Mouse (Mus musculus) limb, embryonic 11.5 days (tissue): ENCODE results near the gene Prdm5. TPM values are rescaled to one million over a fixed set of nuclear protein-coding genes. Genes with fewer than 3 reads are reported as not detected.
A peak's percentile ranks its signal among the peaks of the same experiment; 100 is the strongest.

Experiments
- ATAC-seq: fragments of 200-750 bp; cut with Nextera tagmentation; 2 replicates; pipeline ENCODE4 v1.8.0; 2017; ENCODE audit warnings: low read depth; ENCODE audit not compliant: insufficient number of reproducible peaks, low FRiP score, low TSS enrichment
- DNase-seq: peaks from one replicate; pipeline ENCODE4 v3.0.0-alpha.2; 2015; ENCODE audit warnings: low spot score
- H3K27ac ChIP-seq: fragments of 300-500 bp; sonication (generic); replicated peaks from 2 replicates; pipeline ENCODE4 v1.5.1; 2014; ENCODE audit warnings: low read depth, mild to moderate bottlenecking, low read length
- H3K27me3 ChIP-seq: fragments of 300-500 bp; sonication (generic); 2 replicates; pipeline ENCODE4 v1.6.1; 2014; ENCODE audit warnings: mild to moderate bottlenecking, low read length, mixed read lengths; ENCODE audit not compliant: control insufficient read depth, insufficient read depth
- H3K36me3 ChIP-seq: fragments of 300-500 bp; sonication (generic); 2 replicates; pipeline ENCODE4 v1.6.1; 2014; ENCODE audit warnings: mild to moderate bottlenecking, low read length, moderate library complexity, mixed read lengths; ENCODE audit not compliant: control insufficient read depth, insufficient read depth
- H3K4me1 ChIP-seq: fragments of 300-500 bp; sonication (generic); 2 replicates; pipeline ENCODE4 v1.6.1; 2014; ENCODE audit warnings: low read length, mixed read lengths; ENCODE audit not compliant: control insufficient read depth, insufficient read depth
- H3K4me2 ChIP-seq: fragments of 300-500 bp; sonication (generic); 2 replicates; pipeline ENCODE4 v1.6.1; 2014; ENCODE audit warnings: low read depth, mild to moderate bottlenecking, moderate library complexity; ENCODE audit not compliant: severe bottlenecking
- H3K4me3 ChIP-seq: fragments of 300-500 bp; sonication (generic); 2 replicates; pipeline ENCODE4 v1.5.1; 2014; ENCODE audit warnings: low read depth, low read length
- H3K9ac ChIP-seq: fragments of 300-500 bp; sonication (generic); 2 replicates; pipeline ENCODE4 v1.6.1; 2014; ENCODE audit warnings: mild to moderate bottlenecking, low read length
- H3K9me3 ChIP-seq: fragments of 300-500 bp; sonication (generic); 2 replicates; pipeline ENCODE4 v1.6.1; 2016; ENCODE audit warnings: low read length; ENCODE audit not compliant: control insufficient read depth
- WGBS: fragments of 180-500 bp; shearing (Covaris S2); extraction: QIAGEN DNeasy Blood & Tissue Kit; methylation state at CpG from one replicate; pipeline ENCODE4 v1.1.7; 2014; 5-methylcytosine and 5-hydroxymethylcytosine counted together
- polyA plus RNA-seq: library from polyadenylated mRNA; unstranded; fragments of >200 nt; fragmentation: Nextera tagmentation; extraction: Ambion mirVana; gene quantifications from 2 replicates; pipeline ENCODE4 v1.2.1, GENCODE M21; 2014

The Prdm5 gene
- polyA plus RNA-seq, 1 experiment from 2014 or later = 21.8 TPM

DNA sequence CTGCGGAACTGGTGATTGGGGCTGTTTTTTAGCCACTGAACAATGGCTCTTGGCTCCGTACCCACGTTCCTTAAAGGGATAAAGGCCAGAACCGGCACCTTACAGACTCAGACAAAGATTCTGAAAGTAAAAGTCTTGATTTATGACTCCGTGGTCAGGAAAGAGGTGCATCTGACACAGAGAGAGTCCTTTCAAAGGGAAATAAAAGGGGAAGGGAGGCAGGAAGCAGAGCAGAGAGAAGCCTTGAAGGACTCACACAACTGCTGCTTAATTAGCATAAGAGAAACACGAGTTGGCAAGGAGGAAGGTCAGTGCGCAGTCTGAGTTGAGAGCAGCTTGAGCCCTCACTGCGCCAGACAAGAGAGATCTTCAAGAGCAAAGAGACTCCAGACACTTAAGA, 13.7 kb upstream of the Prdm5 start:
- WGBS = 12% methylated on average over 8 of the region's 8 CpGs
- H3K4me1 ChIP-seq = peaks cover 2% of the 10 kb centered on the region; the same call in 1 of the 2 replicates
- ATAC-seq (no peak), DNase-seq (no peak)
- H3K27me3 ChIP-seq = no peaks in the 10 kb centered on the region
- H3K9ac ChIP-seq = no peak overlapping the region
- H3K36me3 ChIP-seq = no peaks in the 10 kb centered on the region
- H3K27ac ChIP-seq = no peak overlapping the region
- H3K4me2 ChIP-seq = no peak overlapping the region
- H3K4me3 ChIP-seq = no peak overlapping the region
- H3K9me3 ChIP-seq = no peaks in the 10 kb centered on the region

DNA sequence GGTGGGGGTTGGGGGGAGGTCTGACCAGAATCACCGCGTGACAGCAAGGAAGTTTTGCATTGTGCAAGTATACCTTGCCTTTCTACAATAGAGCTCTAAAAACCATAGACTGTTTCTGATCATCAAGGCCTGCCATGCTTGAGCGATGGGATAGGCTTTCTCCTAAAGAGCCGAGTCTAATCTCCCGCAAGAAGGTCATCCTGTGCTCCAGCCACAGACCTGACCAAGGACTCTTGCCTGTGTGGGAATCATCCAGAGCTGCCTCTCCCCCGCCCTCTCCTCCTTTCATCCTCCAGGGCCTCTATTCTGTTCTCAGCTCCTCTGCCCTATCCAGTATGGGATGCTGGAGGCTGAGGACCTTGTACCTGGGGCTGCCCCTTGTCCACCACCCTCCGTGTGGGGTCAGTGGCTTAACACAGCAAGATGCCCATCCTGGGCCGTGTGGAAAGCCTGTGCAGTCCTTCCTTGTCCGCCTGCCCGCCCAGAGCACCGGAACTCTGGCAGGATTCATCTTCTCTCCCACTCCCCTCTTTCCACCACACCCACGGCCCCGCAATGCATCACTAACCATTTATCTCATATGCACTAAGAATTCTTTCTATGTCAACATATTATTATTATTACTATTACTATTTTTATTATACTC, 12.9 kb upstream of the Prdm5 start:
- DNase-seq = no peak
- no peaks in the 10 kb centered on the region for H3K36me3 ChIP-seq
- H3K9me3 ChIP-seq = no peaks in the 10 kb centered on the region
- H3K27me3 ChIP-seq = no peaks in the 10 kb centered on the region
- WGBS = 89% methylated on average over 13 of the region's 13 CpGs
- no peak for ATAC-seq
- H3K4me2 ChIP-seq = no peak overlapping the region
- H3K27ac ChIP-seq = no peak overlapping the region
- no peak overlapping the region for H3K9ac ChIP-seq
- H3K4me1 ChIP-seq = peaks cover 2% of the 10 kb centered on the region; the same call in 1 of the 2 replicates
- H3K4me3 ChIP-seq = no peak overlapping the region

DNA sequence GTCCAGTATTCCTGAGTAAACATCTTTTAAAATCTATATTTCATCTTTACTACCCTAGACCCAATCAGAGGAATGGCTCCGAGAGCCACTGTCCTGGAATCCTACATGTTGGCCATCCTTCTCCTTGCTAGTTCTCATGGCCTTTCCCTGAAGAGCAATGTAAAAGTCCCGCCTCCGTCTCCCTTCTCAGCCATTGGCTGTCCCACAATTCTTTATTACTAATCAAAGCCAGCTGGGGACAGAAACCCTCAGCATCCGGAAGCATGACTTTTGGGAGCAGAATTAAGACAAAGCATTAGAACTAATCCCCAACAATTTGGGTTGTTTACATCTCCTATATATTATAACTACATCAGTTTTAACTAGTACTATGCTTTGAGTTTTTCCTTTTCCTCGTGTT, 10.9 kb upstream of the Prdm5 start:
- Histone ChIP-seq H3K27ac (no peak overlapping the region), H3K4me2 (no peak overlapping the region), H3K9me3 (no peaks in the 10 kb centered on the region), H3K4me3 (no peak overlapping the region), H3K9ac (no peak overlapping the region), H3K4me1 (peaks cover 2% of the 10 kb centered on the region; the same call in 1 of the 2 replicates), H3K27me3 (no peaks in the 10 kb centered on the region), H3K36me3 (no peaks in the 10 kb centered on the region)
- 62% methylated on average over 5 of the region's 5 CpGs for WGBS
- no peak; the same call in 1 of the 2 replicates for ATAC-seq
- DNase-seq = no peak

DNA sequence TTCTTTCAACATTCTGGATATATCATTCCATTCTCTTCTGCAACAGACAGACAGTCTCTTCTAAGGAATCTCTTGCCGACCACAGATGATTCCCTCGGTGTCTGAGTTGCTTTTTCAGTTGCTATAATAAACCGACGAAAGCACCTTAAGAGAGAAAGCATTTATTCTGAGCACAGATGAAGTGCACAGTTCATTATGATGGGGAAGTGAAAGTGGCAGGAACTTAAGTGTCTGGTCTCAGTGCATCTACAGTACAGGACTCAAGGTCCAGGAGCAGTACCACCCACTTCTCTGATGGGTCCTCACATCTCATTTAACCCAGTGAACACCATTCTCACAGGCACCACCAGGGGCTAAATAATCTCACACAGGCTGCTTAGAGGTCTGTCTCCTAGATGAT, 5.2 kb upstream of the Prdm5 start:
- Histone ChIP-seq H3K4me1 (no peaks in the 10 kb centered on the region), H3K4me2 (no peak overlapping the region), H3K27me3 (no peaks in the 10 kb centered on the region), H3K9me3 (no peaks in the 10 kb centered on the region), H3K9ac (no peak overlapping the region), H3K4me3 (no peak overlapping the region), H3K27ac (no peak overlapping the region), H3K36me3 (no peaks in the 10 kb centered on the region)
- WGBS = 91% methylated on average over 4 of the region's 4 CpGs
- no peak for DNase-seq
- ATAC-seq = no peak

DNA sequence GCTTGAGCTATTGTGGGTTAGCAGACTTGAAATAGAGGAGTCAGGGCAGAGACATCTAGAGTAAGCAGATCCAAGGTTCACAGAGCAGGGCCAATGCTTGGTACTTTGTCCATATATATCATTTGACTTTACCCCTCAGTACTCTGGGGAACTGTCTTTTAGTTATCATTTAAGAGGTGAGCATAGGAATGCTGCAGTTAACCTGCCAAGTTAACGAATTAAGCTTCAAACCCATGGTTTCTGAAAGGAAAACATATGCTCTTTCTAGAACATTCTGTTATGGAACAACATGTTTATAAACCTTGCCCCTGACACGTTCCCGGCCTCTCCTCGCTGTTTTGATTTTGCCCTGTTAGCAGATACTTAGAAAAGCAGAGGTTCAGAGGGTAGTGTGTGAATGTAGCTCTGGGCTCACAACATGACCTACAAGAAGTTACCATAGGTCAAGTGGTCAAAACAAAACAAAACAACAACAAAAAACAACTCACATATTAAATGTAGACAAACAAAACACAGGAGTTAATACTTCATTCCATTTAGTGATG, 973 bp downstream of the Prdm5 start:
- no peak overlapping the region for H3K27ac ChIP-seq
- no peaks in the 10 kb centered on the region for H3K9me3 ChIP-seq
- WGBS = 92% methylated on average over 4 of the region's 4 CpGs
- no peak for DNase-seq
- ATAC-seq = no peak
- no peaks in the 10 kb centered on the region for H3K27me3 ChIP-seq
- H3K36me3 ChIP-seq = no peaks in the 10 kb centered on the region
- H3K4me3 ChIP-seq = peak overlapping the region; percentile 54
- no peaks in the 10 kb centered on the region for H3K4me1 ChIP-seq
- H3K4me2 ChIP-seq = peak overlapping the region; percentile 58
- peak overlapping the region; percentile 83; the same call in 1 of the 2 replicates for H3K9ac ChIP-seq

DNA sequence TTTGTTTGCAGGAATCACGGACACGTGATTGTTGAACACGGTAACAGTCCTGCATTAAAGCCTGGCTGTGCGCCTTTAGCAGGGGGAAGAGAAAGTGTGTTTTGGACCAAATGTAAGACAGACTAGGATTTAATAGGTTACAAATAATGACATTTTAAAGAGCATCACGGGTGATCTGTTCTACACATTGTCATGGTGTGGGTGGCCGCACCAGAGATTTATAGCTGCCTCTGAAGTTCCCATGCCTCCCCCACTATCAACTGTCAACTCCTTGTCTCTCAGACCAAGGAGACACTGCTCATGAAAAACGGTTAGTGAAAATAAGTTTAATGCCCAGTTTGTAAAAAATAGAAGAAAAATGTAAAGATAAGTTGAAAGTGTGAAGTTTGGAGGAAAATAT, 2.7 kb downstream of the Prdm5 start:
- Histone ChIP-seq H3K36me3 (no peaks in the 10 kb centered on the region), H3K4me1 (no peaks in the 10 kb centered on the region), H3K9ac (no peak overlapping the region), H3K27ac (no peak overlapping the region), H3K4me2 (no peak overlapping the region), H3K27me3 (no peaks in the 10 kb centered on the region), H3K9me3 (no peaks in the 10 kb centered on the region), H3K4me3 (no peak overlapping the region)
- no peak for DNase-seq
- ATAC-seq = no peak
- WGBS = 77% methylated on average over 7 of the region's 7 CpGs

DNA sequence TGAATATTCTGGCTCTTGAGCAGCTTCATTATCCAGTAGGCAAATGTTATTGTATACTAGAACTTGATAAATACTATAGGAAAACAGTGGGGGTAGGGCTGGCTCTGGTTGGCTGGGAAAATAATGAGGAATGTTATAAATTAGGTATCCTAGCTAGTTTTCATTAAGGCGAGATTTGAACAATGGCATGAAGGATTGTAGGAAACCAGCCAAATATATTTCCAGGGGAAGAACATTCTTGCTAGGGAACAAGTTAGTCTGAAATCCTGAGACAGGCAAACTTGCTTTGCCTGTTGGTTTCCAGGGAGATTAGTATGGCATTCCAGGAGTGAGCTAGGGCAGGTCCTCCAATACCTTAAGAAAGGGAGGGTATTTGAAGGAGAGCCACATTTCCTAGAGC, 4.9 kb downstream of the Prdm5 start:
- Histone ChIP-seq H3K4me3 (no peak overlapping the region), H3K4me1 (no peaks in the 10 kb centered on the region), H3K9me3 (no peaks in the 10 kb centered on the region), H3K27me3 (no peaks in the 10 kb centered on the region), H3K27ac (no peak overlapping the region), H3K4me2 (no peak overlapping the region), H3K9ac (no peak overlapping the region), H3K36me3 (no peaks in the 10 kb centered on the region)
- DNase-seq (no peak), ATAC-seq (no peak)
- 91% methylated on average over 1 of the region's 1 CpGs for WGBS

DNA sequence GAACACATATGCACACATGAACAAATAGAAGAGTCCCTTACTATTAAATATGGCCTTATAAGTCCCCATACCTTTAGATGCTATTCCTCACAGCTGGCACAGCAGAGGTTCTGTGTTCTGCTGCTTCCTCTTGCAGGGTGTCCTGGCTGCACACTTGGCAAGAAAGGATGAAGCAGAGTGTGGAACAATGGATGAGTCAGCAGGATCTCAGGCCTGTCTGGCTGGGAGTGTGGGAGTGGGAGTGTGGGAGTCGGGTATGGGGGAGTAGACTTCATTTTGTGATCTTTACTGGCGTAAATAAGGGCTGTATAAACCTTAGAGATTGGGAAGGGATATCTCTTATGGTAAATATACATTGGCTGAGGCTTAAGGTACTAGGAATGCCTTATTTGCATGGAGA, 14.1 kb downstream of the Prdm5 start:
- H3K27ac ChIP-seq = no peak overlapping the region
- ATAC-seq = no peak
- no peak overlapping the region for H3K4me3 ChIP-seq
- no peak overlapping the region for H3K4me2 ChIP-seq
- H3K9ac ChIP-seq = no peak overlapping the region
- 91% methylated on average over 2 of the region's 2 CpGs for WGBS
- H3K27me3 ChIP-seq = no peaks in the 10 kb centered on the region
- no peak for DNase-seq
- H3K9me3 ChIP-seq = no peaks in the 10 kb centered on the region
- no peaks in the 10 kb centered on the region for H3K4me1 ChIP-seq
- no peaks in the 10 kb centered on the region for H3K36me3 ChIP-seq

DNA sequence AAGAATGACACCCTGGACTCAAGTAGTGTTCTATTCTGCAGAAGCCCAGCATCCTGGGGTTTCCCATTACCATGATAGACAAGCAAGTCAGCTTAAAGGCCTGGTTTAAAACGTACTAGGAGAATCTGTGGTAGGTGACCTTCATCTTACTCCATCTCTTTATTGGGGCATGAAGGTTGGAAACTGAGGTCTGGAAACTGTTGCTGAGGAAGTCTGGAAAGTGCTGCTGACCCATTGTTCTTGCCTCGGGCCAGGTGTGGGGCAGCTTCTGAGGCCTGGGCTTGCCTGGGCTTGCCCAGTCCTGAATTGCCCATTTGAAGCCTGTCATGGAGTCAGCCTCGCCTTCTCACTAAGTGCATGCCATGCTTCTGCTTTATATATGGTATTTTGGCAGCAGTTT, 17.8 kb downstream of the Prdm5 start:
- DNase-seq (no peak), ATAC-seq (no peak)
- H3K4me2 ChIP-seq = no peak overlapping the region
- no peak overlapping the region for H3K27ac ChIP-seq
- no peaks in the 10 kb centered on the region for H3K4me1 ChIP-seq
- H3K4me3 ChIP-seq = no peak overlapping the region
- H3K9me3 ChIP-seq = no peaks in the 10 kb centered on the region
- no peaks in the 10 kb centered on the region for H3K36me3 ChIP-seq
- WGBS = 82% methylated on average over 3 of the region's 3 CpGs
- H3K27me3 ChIP-seq = no peaks in the 10 kb centered on the region
- H3K9ac ChIP-seq = no peak overlapping the region
